ENCODE assay signal across 9 mouse cellular contexts in the genomic region with DNA sequence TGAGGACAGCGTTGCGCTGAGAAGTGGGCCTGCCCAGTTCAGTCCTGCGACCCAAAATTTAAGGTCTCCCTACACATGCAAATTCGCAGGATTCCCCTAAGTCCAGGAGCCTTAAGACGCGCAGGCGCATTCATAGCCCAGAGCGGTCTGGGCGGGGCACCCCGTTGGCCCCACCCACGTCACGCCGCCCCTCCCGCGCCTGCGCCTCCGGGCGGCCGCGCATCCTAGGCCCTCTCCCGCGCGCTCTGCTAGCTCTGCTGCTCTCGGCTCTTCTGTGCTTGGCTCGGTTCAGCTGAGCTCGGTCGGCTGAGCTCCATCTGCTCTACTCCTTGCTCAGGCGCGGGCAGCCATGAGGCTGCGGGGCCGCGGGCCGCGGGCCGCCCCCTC. TPM values are rescaled to one million over a fixed set of nuclear protein-coding genes. Genes with fewer than 3 reads are reported as not detected.
DNase-seq lines count a peak whose midpoint lies in the region; ATAC-seq and TF ChIP-seq lines count a peak whose summit lies in the region.
"Had no signal": no experiment of that assay in that cellular context is flagged by ENCODE, and none has a peak within 500 bp of the region (broad histone marks: within the 10 kb centered on the region; RNA-seq: fewer than 3 reads in every experiment).

Lpcat1 (plus strand) TSS at position 164 of the 387 bp plus-strand sequence.

- peak within 1 kb of the TSS; percentile 99 for H3K27ac ChIP-seq in embryonic facial prominence, embryonic 13.5 days
- H3K27ac ChIP-seq in limb, embryonic 11.5 days (replicated peaks; ENCODE audit: low read depth, low read length) = peak within 1 kb of the TSS; percentile 95
- peak within 1 kb of the TSS; percentile 98 for H3K27ac ChIP-seq in midbrain, embryonic 13.5 days
- no peak within 1 kb of the TSS for H3K27ac ChIP-seq in small intestine, adult 2 months (ENCODE audit: insufficient read depth, low read depth, low read length)

- peak within 1 kb of the TSS; percentile 91 for H3K4me3 ChIP-seq in embryonic facial prominence, embryonic 13.5 days
- H3K4me3 ChIP-seq in limb, embryonic 11.5 days (ENCODE audit: low read depth, low read length) = peak within 1 kb of the TSS; percentile 94
- peak within 1 kb of the TSS; percentile 90 for H3K4me3 ChIP-seq in midbrain, embryonic 13.5 days (replicated peaks)
- H3K4me3 ChIP-seq in small intestine, adult 2 months (ENCODE audit: low read depth, low read length) = peak within 1 kb of the TSS; percentile 96

- peak within 1 kb of the TSS; percentile 84 for H3K4me2 ChIP-seq in embryonic facial prominence, embryonic 13.5 days
- H3K4me2 ChIP-seq in limb, embryonic 11.5 days (ENCODE audit: low read depth, severe bottlenecking) = peak within 1 kb of the TSS; percentile 80
- H3K4me2 ChIP-seq in midbrain, embryonic 13.5 days (replicated peaks) = peak within 1 kb of the TSS; percentile 90

- H3K36me3 ChIP-seq in embryonic facial prominence, embryonic 13.5 days = peaks cover 3% of the 10 kb centered on the region; the same call in 1 of the 2 replicates
- H3K36me3 ChIP-seq in limb, embryonic 11.5 days (ENCODE audit: control insufficient read depth, insufficient read depth, low read length) = peaks cover 2% of the 10 kb centered on the region; the same call in 1 of the 2 replicates
- no peaks in the 10 kb centered on the region for H3K36me3 ChIP-seq in midbrain, embryonic 13.5 days
- H3K36me3 ChIP-seq in small intestine, adult 2 months (ENCODE audit: control insufficient read depth, insufficient read depth, low read length) = no peaks in the 10 kb centered on the region
- H3K36me3 ChIP-seq: G1E had no signal

- ATAC-seq in embryonic facial prominence, embryonic 13.5 days (ENCODE audit: insufficient number of reproducible peaks, insufficient read depth, low FRiP score, low TSS enrichment, low read depth) = peak; percentile 94
- ATAC-seq in limb, embryonic 11.5 days (ENCODE audit: insufficient number of reproducible peaks, low FRiP score, low TSS enrichment, low read depth) = peak; percentile 95
- ATAC-seq in midbrain, embryonic 13.5 days = peak; percentile 97

- H3K27me3 ChIP-seq in embryonic facial prominence, embryonic 13.5 days = no peaks in the 10 kb centered on the region
- H3K27me3 ChIP-seq in limb, embryonic 11.5 days (ENCODE audit: control insufficient read depth, insufficient read depth, low read length) = no peaks in the 10 kb centered on the region
- no peaks in the 10 kb centered on the region for H3K27me3 ChIP-seq in midbrain, embryonic 13.5 days
- H3K27me3 ChIP-seq in small intestine, adult 2 months (ENCODE audit: control insufficient read depth, insufficient read depth, low read length) = no peaks in the 10 kb centered on the region

- WGBS in embryonic facial prominence, embryonic 13.5 days = under 1% methylated on average over 34 of the region's 35 CpGs
- WGBS in limb, embryonic 11.5 days = 0% methylated on average over 30 of the region's 35 CpGs
- WGBS in midbrain, embryonic 13.5 days = under 1% methylated on average over 35 of the region's 35 CpGs
- WGBS in small intestine, adult 2 months = under 1% methylated on average over 35 of the region's 35 CpGs

- peaks cover 31% of the 10 kb centered on the region for H3K4me1 ChIP-seq in embryonic facial prominence, embryonic 13.5 days
- peaks cover 12% of the 10 kb centered on the region for H3K4me1 ChIP-seq in limb, embryonic 11.5 days (ENCODE audit: control insufficient read depth, insufficient read depth, low read length)
- H3K4me1 ChIP-seq in midbrain, embryonic 13.5 days (replicated peaks) = peaks cover 35% of the 10 kb centered on the region
- H3K4me1 ChIP-seq in small intestine, adult 2 months (ENCODE audit: control insufficient read depth, insufficient read depth, insufficient read length, low read length) = peaks cover 2% of the 10 kb centered on the region

- no peaks in the 10 kb centered on the region for H3K9me3 ChIP-seq in embryonic facial prominence, embryonic 13.5 days
- no peaks in the 10 kb centered on the region for H3K9me3 ChIP-seq in limb, embryonic 11.5 days (ENCODE audit: control insufficient read depth, low read length)
- H3K9me3 ChIP-seq in midbrain, embryonic 13.5 days = no peaks in the 10 kb centered on the region

- TF ChIP-seq CTCF in small intestine, adult 2 months (IDR thresholded peaks at IDR 0.05; ENCODE audit: extremely low read depth, insufficient read length, insufficient replicate concordance, low read depth, low read length) = no peak

- peak within 1 kb of the TSS; percentile 96 for H3K9ac ChIP-seq in embryonic facial prominence, embryonic 13.5 days
- peak within 1 kb of the TSS; percentile 94 for H3K9ac ChIP-seq in limb, embryonic 11.5 days (ENCODE audit: low read length)
- peak within 1 kb of the TSS; percentile 95 for H3K9ac ChIP-seq in midbrain, embryonic 13.5 days (replicated peaks)

- TF ChIP-seq POLR2A in small intestine, adult 2 months (IDR thresholded peaks at IDR 0.05; ENCODE audit: low read depth, low read length) = 0 out of 2 replicates have a peak, but pooled peaks have one; percentile 40

- DNase-seq in 3T3-L1 (ENCODE audit: low read depth, low spot score) = peak; percentile 83
- DNase-seq in adrenal gland, postnatal 4 days (ENCODE audit: low spot score in 2 of 2) = peak; percentile 65 to 78
- peak; percentile 91 for DNase-seq in heart, adult 18-20 months
- peak; percentile 84 for DNase-seq in kidney, adult 18-20 months
- DNase-seq in limb, embryonic 11.5 days (ENCODE audit: low spot score) = peak; percentile 91

RNA-seq across cellular contexts. Expression of gene Lpcat1, which starts in this region (rescaled TPM):
- total RNA-seq in adrenal gland, postnatal 4 days (2021) = 10 to 100 TPM; 34.8 to 35.5 TPM
- polyA plus RNA-seq in embryonic facial prominence, embryonic 13.5 days (2015; fragmentation: Nextera tagmentation; extraction: Ambion mirVana) = 44.5 and 49.1 TPM in 2 replicates
- total RNA-seq in heart, adult 18-20 months (2021) = 10 to 100 TPM in 1 of 2 experiments, 1 to 10 TPM in 1; 9.0 to 10.8 TPM
- polyA plus RNA-seq in limb, embryonic 11.5 days (2014; fragmentation: Nextera tagmentation; extraction: Ambion mirVana) = 47.6 and 47.7 TPM in 2 replicates
- 53.7 and 57.8 TPM in 2 replicates for polyA plus RNA-seq in midbrain, embryonic 13.5 days (2015; fragmentation: Nextera tagmentation; extraction: Ambion mirVana)
- polyA plus RNA-seq in small intestine, adult 2 months (2012; rRNA removed) = 4.6 and 6.8 TPM in 2 replicates
- polyA plus RNA-seq: G1E had no signal
